Mouse (Mus musculus) common myeloid progenitor, adult 5-6 weeks (primary cell): ENCODE data around the gene Ube2e1. TPM values are rescaled to one million over a fixed set of nuclear protein-coding genes. Genes with fewer than 3 reads are reported as not detected.
A peak's percentile ranks its signal among the peaks of the same experiment; 100 is the strongest.
"Not testable (repeated sequence)": the region's sequence is repeated elsewhere in the genome, so short reads cannot be mapped to it uniquely, and the experiment has no call there.

Experiments used
- ATAC-seq: replicated peaks from 2 replicates; pipeline ENCODE4 v1.8.0; 2016; ENCODE audit warnings: low read depth, mild to moderate bottlenecking, moderate TSS enrichment, inconsistent platforms; ENCODE audit not compliant: poor library complexity, severe bottlenecking
- total RNA-seq: library from RNA; stranded (forward); fragments of 200-1000, 187-1606 nt; gene quantifications from 2 replicates; pipeline ENCODE4 v1.2.3, GENCODE M21; 2017

Gene Ube2e1
- total RNA-seq, 1 experiment from 2014 or later, result 73.3 TPM

DNA sequence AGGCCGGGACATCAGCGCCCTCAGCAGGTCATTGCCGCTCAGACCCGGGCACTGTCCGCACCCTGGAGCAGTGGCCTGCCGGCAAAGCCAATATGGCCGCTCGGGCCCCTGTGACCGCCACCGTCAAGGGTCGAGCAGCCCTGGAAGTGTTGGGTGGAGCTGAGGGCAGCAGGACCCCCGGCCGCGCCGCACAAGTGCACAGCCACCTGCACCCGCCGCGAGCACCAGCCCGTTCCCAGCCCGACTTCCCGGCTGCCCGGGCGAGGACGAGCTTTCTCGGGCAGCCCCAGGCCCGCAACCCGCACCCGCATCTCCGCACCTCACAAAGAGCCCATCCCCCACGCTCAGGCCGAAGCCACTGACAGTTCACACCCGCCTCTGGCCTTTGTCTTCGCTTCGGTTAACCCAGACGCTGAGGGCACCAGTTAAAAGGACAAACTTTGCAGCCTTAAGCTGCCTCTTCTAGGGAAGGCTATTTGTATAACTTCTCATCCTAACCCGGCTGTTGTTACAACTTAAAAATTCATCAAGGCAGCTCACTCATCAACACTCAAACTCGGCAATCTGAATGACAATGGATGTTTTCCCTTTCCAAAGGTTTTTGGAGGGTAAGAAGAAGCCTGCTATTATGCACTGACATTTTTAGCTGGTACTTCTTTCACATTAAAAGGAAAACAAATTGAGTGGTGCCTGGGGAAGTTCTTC, 4.5 kb downstream of the Ube2e1 start:
- ATAC-seq, result no peak

DNA sequence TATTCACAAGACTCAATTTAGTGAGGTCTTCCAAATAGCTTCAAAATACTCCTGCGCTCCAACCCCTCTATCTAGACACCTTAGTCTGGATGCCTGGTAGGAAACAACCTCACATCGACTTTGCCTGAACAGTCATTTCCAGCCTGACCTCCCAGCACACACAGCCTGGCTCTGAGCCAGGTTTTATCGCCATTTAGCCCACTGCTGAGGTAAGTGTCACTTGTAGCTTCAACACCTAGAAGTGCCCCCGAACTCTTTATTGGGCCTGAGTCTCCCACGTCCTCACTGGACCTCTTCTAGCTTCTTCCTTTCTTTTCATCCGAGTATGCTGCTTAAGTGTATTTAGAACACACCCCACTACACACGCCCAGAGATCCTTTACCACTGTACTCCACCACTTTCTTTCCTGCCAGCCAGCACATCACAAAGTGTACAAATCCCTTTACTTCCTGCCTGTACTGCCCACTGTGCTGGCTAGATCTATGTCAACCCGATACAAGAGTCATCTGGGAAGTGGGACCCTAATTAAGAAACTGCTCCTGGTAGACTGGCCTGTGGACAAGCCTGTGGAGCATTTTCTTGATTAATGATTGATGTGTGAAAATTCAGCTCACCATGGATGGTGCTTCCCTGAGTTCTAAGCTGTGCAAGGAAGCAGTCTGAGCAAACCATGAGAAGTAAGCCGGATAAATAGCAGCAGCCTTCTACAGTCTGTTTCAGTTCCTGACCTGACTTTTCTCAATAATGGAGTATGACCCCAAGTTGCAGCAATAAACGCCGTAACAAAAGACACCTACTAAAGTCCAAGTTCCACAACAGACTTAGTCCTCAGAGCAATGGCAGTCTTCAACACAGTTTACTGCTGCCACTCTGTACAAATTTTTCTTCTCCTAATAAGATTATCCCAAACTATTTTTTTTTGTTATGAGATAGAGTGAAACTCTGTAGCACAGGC, 13.9 kb downstream of the Ube2e1 start:
- no peak for ATAC-seq

DNA sequence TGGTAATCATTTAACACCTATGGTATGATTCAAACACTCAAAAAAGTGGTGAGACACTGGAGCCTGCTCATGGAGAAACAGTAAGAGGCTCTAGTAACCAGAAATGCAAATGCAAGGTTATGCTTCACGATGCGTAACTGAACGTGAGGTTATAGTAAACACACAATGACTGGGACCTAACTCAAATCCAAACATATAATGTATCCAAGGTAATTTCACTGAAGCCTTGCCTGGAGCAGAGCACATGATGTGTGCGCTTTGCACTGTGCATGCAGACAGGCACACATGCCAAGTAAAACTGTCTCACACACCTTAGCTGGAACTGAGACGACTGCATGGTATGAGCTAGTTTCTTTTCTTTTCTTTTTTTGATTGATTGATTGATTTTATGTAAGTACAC, 27.5 kb downstream of the Ube2e1 start:
- no peak for ATAC-seq

DNA sequence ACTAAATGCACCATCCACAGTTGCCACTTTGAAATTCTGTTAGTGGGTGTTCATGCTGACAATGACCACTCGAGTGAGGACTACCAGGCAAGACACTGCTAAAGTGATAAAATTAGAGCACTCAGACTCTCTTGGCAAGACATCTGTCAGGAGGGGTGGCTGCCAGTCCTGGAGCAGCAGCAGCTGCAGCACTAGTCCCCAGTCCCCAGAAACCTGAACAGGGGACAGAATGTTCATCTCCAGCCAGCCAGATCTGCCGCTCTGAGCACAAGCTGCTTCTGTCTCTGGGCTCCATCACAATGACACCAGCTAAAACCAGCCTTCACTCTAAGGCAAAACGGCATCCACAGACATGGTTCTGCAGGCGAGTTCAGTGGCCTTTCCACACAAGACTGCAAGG, 28.4 kb downstream of the Ube2e1 start:
- no peak for ATAC-seq

DNA sequence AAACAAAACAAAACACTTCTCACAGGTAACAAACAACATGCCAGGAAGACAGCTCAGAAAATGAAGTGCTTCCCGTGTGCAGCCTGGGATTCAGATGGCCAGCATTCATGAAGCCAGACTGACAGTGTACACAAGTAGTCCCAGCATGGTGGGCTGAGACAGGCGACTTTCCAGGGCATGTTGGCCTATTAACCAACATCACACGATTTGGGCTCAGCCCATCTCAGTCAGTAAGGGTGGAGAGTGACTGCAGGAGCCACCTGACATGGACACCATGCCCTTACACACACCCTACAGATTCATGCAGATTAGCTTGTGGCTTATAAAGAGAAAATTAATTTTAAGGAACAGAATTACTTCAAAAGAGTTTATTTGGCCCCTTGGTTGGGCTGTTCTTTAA, 28.9 kb downstream of the Ube2e1 start:
- ATAC-seq, result no peak

DNA sequence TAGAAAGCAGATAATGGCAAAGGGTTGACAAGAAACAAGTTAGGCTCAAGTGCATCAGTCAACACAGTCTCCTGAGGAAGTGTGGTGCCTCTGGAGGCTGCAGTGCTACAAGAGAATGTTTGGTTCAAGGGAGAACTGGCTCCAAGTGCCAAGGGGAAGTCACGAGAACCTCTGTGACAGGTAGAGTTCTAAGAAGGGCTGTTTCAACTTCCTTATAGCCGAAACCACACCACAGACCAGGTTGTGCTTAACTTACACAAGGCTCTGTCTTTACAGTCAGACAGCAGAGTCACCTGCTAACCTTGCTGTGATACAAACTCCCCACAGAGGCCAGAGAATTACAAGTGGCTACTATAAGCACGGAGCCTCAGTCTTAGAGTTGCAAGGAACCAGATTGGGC, 30.1 kb downstream of the Ube2e1 start:
- peak; percentile 83 for ATAC-seq

DNA sequence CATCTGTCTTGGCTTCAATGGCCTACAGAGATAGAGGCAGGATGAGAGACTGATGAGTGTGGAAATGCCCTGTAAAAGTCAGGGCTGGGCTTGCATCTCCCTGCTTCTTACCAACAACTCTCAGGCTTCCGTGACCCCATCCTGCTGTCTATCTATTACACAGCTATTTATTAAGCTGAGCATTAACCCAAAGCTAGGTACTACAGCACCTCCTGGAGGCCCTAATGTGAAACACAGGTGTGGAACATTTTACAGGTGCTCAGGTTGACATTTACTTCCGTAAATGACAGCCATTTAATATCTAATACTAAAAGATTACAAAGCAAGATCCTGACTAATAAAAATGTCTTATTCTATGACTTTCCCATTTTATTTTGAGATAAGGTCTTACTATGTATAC, 31.0 kb downstream of the Ube2e1 start:
- no peak for ATAC-seq

DNA sequence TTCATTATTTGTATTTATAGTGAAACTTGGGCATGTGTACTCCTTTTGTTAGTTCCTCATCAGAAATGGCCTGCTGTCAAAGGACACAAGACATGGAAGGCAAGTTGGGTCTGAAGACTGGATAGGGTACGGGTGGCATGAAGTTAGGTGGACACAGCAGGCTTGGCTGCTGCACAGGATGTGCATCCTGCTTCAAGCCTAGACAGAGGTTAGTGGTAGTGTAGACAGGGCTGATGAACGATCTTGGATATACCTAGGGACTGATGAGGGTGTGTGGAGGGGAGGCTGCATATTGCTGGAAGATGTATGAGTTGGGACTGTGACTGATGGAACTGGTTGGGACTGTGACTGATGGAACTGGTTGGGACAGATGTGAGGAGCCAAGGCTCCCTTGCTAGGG, 32.8 kb downstream of the Ube2e1 start:
- no peak for ATAC-seq

DNA sequence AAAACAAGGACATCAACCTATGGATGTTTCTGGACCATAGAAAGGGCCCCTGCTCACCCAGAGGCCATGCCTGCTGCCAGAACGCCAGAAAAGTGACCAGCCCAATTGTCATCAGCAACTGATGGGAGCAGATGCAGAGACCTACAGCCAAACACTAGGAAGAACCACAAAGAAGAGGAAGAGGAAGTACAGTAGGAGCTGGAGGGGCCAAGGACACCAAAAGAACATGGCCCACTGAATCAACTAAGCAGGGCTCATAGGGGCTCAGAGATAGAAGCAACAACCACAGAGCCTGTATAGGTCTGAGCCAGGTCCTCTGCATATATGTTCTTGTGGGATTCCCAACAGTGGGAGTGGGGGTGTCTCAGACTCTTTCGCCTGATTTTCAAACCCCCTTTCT, 34.2 kb downstream of the Ube2e1 start:
- ATAC-seq, result peak; percentile 53

DNA sequence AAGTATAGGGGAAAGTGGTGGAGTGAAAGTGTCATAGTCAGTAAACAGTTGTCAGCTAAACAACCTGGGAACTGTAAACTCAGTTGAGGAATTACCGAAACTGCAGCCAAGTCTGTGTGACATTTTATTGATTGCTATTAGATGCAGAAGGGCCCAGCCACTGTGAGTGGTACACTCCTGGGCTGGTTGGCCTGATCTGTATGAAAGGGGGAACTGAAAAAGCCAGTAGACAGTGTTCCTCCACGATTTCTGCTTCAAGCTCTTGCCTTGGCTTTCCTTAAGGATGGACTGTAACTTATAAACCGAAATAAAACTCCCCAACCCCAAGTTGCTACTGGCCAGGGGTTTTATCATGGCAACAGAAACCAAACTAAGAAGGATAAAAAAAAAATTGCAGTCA, 39.1 kb downstream of the Ube2e1 start:
- no peak for ATAC-seq

DNA sequence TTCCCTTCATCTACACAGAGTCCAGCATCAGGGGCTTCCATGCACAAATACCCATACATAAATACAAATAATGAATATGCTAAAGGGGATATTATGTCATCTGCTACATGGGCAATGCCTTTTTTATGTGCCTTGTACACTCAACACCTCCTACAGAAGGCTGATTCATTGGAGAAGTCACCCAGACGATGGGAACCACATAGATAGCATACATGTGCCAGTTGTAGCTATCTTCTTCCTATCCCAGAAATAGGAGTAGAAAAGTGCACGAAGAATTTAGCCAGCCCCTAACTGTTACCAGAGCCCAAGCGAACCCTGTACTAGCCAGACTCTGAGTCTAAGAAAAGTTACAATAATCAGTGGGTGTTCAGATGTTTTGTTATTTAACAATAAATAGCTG, 39.5 kb downstream of the Ube2e1 start:
- no peak for ATAC-seq

DNA sequence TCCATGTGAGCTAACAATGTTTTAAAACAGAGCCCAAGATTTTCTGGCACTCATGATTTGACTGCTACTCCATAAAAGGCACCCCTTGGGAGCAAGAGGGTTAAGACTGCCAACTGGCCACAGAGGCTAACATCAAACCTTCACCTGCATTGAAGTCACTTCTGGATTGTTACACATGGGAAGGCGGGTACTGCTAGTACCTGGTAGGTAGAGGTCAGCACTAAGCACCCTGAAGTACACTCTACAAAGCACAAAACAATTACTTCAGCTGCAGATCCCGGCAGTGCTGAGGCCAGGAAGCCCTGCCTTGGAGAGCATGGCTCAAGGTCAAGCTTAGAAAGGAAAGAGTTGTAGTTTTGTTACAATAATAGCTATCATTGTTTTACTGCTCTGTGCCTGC, 44.3 kb downstream of the Ube2e1 start:
- no peak for ATAC-seq

DNA sequence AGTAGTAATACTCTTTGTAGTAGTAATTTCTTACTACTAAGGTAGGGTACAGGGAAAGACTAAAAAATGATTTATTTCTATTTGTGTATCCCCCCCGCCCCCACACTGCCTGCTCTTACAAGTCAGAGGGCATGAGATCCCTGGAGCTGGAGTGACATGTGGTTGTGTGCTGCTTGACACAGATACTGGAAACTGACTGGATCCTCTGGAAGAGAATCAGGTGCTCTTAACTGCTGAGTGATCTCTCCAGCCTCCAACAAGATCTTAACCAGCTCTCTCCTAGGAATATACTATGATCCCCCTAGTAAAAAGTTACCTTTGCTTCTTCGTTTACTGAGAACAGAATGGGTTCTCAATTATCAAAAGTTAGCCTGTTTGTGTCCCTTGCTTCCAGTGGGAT, 45.2 kb downstream of the Ube2e1 start:
- ATAC-seq, result no peak

DNA sequence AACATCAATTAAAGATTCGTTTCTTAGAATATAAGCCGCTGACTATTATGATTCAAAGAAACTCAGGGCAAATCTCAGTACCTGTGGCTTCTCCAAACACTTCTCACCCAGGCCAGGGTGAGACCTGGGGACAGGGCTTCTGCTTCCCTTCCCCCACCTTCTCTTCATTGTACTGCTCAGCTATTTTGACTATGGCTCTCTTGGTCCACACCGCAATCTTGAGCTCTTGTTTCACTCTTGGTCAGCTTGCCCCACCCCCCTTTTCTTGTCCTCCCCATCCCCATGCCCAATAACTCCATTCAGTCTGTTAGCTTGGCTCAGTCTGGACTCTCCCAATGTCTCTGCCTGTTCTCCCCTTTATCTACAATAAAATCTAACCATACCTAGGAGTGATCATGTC, 46.2 kb downstream of the Ube2e1 start:
- no peak for ATAC-seq

DNA sequence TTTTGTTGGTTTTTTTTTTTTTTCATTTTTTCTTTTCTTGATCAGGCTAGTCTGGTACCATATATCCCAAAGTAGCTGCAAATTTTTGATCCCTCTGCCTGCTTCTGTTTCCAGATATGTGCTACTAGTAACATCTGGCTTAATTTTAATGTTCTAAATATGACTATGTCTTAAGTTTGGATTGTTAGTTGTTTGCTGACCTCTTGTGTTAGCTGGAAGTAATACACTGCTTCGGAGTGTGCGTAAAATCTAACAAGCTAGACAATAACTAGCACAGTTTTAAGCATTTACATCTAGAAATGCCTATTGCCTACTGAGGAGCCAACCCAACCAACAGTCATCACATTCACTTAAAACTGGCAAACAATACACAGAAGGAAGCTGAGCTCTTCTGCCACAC, 47.1 kb downstream of the Ube2e1 start:
- ATAC-seq, result peak; percentile 74

DNA sequence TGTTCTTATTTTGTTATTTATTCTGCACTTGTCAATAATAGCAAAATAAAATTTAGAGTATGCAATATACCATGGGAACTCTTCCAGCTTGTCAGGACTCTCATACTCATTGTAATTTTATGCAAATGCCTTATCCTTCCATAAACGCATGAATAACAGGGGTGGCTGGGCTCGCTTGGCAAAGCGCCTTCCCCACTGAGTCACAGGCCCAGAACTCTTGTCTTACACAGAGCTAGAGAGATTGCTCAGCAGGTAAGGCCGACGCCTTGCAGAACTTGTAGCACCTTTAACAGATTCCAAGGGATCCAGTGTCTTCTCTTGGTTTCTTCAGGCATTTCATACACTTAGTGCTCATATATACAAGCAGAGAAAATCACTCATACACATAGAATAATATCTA, 51.3 kb downstream of the Ube2e1 start:
- ATAC-seq, result no peak

DNA sequence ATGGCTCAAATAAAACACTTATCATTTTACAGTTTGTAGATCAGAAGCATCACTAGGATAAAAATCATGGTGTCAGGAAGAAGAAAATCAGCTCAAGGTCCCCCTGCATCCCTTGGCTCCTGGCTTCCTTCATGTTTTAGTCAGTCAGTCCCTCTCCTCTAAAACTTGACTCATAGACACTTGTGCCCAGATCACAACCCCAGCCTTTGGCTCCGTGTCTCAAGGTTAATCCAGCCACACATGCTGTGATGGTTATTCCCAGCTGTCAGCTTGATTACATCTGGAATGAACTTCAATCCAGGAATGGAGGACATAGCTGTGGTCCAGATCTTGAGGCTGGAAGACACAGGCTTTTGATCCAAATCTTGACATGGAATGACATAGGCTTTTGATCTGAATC, 57.1 kb downstream of the Ube2e1 start:
- no peak for ATAC-seq

DNA sequence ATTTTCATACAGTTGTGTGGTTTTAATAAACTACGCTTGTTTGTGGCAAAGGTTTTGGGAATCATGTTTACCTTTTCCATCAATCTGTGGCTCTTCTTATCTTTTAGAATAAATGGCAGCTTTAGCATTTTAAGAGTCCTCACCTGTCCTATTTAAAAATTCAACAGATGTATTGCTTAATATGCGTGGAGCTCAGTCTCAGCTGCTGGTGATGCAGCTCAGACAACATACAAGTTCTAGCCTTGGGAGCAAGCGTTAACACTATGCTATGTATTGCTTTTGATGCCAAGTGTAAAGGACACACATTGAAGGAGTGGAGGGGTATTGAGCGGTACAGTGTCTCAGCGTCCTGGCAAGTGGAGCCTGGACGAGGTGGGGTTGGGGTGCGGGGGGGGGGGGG, 60.0 kb downstream of the Ube2e1 start:
- no peak for ATAC-seq

DNA sequence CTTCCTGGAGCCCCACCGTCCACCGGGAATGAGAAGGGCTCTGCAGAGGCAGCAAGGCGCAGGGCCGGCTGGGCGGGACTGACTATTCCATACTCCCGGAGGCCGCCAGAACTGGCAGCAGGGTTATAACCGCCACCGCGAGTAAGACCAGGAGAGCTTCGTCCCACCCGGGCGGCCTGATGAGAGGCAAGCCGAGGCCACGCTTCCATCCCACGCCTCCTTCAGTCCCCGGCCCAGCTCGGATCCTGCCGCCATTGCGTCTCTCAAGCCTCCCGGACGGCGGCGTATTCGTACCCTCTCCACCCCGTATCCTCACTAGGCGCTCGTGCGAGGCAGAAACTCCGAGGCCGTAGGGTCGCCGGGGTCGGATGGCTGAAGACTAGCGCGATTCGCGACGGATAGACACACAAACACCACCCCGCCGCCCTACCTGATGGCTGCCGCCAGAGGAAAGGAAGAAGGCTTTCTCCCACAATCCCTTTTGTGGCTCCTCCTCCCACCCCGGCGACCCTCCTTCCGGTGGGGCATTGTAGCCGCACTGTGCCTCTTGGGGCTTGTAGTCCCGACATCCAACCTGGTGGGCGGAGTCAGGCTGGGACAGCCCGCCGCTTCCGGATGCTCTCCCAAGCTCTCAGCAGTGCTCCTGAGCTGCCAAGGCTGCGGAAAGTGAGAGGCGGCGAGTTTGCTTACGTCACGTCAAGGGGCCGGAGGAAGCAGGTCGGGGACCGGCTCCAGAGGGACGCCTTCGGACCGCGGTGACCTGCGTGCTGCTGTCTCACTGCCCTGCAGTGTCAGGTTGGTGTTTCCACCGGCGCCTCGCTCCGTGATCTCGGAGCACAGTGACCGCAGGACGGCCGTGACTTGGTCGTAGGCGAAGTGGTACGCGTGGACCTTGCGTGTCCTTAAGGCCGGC, 60.9 kb downstream of the Ube2e1 start, which contains the start of the genes Nkiras1 and Rpl15:
Nkiras1 (plus strand) TSS at position 608 of the 913 bp plus-strand sequence.
Rpl15 (minus strand) TSS at position 863 of the 913 bp plus-strand sequence.
- peak; percentile 95 for ATAC-seq

DNA sequence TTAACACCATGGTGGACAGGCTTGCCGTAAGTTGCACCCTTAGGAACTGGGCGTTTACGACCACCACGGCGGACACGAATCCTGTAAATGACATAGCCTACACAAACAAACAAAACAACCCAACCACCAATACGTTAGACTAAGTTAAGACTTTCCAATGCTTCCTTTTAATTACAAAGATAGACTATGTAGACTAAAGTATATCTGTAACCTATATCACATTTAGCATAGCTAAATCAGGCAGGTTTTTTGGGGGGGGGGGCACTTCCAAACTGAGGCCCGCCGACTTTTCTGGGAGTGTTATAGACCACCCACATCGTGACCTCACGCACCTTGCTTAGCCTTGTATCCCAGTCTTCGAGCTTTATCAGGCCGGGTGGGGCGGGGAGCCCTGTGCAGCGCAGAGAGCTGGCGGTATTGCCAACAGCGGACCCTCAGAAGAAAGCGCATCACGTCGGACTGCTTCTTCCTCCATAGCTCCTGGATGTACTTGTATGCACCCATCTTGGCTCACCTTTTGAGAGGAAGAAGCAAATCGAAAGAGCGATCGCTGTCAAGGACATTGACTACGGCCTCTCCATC, 61.6 kb downstream of the Ube2e1 start:
- ATAC-seq, result not testable (repeated sequence)
